Comparison of ENCODE assay signal across 19 mouse cellular contexts in the genomic region with DNA sequence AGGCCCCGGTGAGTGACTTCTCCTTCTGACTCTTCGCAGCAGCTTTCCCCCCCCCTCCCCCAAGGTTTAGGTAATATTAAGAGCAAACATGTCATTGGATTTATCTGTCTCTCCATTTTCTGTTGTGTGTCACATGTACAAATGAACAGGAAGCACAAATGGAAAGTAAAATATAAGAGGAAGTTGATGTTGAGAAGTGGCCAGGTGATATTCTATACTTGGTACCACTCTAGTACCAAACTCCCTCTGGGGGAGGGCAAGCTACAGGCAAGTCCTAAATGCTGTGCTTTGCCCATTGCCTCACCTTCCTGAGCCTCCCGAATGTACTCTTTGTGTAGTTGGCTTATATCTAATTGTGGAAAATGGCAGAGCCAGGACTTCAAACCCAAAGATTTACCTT.
DNase-seq lines count a peak whose midpoint lies in the region; ATAC-seq lines count a peak whose summit lies in the region.
"Had no signal": no experiment of that assay in that cellular context is flagged by ENCODE, and none has a peak within 500 bp of the region (broad histone marks: within the 10 kb centered on the region; RNA-seq: fewer than 3 reads in every experiment).

No protein-coding gene starts in this region.

- ATAC-seq in CD4-positive, CD25-positive, alpha-beta regulatory T cell, adult 4 months, result peak; percentile 56
- ATAC-seq in hematopoietic stem cell, adult 5-6 weeks (replicated peaks in 1 of 2; ENCODE audit: insufficient read depth in 1 of 2, low FRiP score in 2 of 2, low TSS enrichment in 1 of 2, low read depth in 1 of 2, poor library complexity in 2 of 2, severe bottlenecking in 2 of 2), result peak; percentile 22 to 42; a peak in 1 of 4 replicates
- ATAC-seq: forebrain, embryonic 14.5 days; intestine, embryonic 16.5 days had no signal

- H3K27me3 ChIP-seq in splenic B cell, adult 2 months (ENCODE audit: control insufficient read depth, insufficient read depth, low read length, poor library complexity, severe bottlenecking), result no peaks in the 10 kb centered on the region
- H3K27me3 ChIP-seq: embryonic facial prominence, embryonic 15.5 days had no signal

- peaks cover 6% of the 10 kb centered on the region; the same call in 1 of the 2 replicates for H3K36me3 ChIP-seq in splenic B cell, adult 2 months (ENCODE audit: control insufficient read depth, insufficient read depth, low read length, poor library complexity, severe bottlenecking)
- H3K36me3 ChIP-seq: embryonic facial prominence, embryonic 15.5 days had no signal

- DNase-seq in A20 (ENCODE audit: low read depth, low spot score), result peak; percentile 63
- DNase-seq in splenic B cell, adult 2 months (ENCODE audit: low read depth, low spot score), result peak; percentile 73
- DNase-seq in cerebellum, adult 9-10 months, result no peak
- DNase-seq in kidney, postnatal 14 days, result no peak
- DNase-seq in retina, embryonic 14.5 days (ENCODE audit: low spot score), result no peak
- DNase-seq: adrenal gland, adult 8-10 months; adrenal gland, postnatal 36 days; cerebellum, adult 2 months; cerebellum, postnatal 14 days; embryo, embryonic 11 days; gastrocnemius, adult 2 months; gastrocnemius, postnatal 36 days; heart, adult 11 months; heart, postnatal 10 days had no signal

Comparison
In these comparisons a context has a peak if more than half of its experiments do, and no peak if none do; other contexts are left out.
1. DNase-seq: peak in A20 (single experiment) and splenic B cell, adult 2 months (single experiment); none in cerebellum, adult 9-10 months (single experiment), kidney, postnatal 14 days (single experiment) and retina, embryonic 14.5 days (single experiment).